Mouse (Mus musculus): ENCODE data around the gene Slc39a2. TPM values are rescaled to one million over a fixed set of nuclear protein-coding genes. Genes with fewer than 3 reads are reported as not detected.
A peak's percentile ranks its signal among the peaks of the same experiment; 100 is the strongest.
"Not testable (repeated sequence)": the region's sequence is repeated elsewhere in the genome, so short reads cannot be mapped to it uniquely, and the experiment has no call there.

Slc39a2 gene
- polyA plus RNA-seq, 2 experiments: 0.15 TPM; not detected in 1

DNA sequence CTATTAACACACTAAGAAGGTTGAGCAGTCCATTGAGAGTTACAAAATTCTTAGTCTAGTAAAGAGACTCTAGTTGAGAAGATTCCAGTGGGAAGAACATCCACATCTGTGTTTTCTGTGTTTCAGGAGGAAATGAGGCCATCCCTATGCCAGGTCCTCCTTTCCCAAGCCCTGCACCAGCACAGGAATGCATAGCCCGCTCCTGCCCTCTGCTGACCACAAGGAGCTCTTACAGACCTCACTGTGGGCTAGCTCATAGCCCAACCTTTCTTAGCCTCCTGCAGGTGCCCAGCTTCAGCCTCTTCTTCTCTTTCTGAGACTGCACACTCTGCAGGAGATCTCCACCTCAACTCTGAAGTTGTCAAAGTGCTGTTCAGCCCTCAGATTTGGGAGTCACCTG lies 29.1 kb upstream of the Slc39a2 start:
- ATAC-seq (ENCODE audit: insufficient read depth); H3K9me3 ChIP-seq (ENCODE audit: control insufficient read depth, low read length); H3K4me3 ChIP-seq (ENCODE audit: insufficient read depth in 1 of 2, low read depth in 2 of 2, low read length in 2 of 2); H3K27me3 ChIP-seq (ENCODE audit: control insufficient read depth, insufficient read depth, low read length); H3K9ac ChIP-seq (replicated peaks); H3K27ac ChIP-seq; H3K4me1 ChIP-seq (replicated peaks; ENCODE audit: control insufficient read depth in 2 of 2, insufficient read depth in 2 of 2, low read length in 1 of 2); H3K36me3 ChIP-seq (replicated peaks; ENCODE audit: control insufficient read depth, insufficient read depth, low read depth); H3K4me2 ChIP-seq (ENCODE audit: low read depth); DNase-seq (ENCODE audit: low read depth in 3 of 3, low spot score in 3 of 3): not testable (repeated sequence)
- TF ChIP-seq CTCF (IDR thresholded peaks at IDR 0.05; ENCODE audit: low read depth): peak; percentile 56
- 0% methylated on average over 1 of the region's 1 CpGs for WGBS (ENCODE audit: insufficient replicate concordance)

DNA sequence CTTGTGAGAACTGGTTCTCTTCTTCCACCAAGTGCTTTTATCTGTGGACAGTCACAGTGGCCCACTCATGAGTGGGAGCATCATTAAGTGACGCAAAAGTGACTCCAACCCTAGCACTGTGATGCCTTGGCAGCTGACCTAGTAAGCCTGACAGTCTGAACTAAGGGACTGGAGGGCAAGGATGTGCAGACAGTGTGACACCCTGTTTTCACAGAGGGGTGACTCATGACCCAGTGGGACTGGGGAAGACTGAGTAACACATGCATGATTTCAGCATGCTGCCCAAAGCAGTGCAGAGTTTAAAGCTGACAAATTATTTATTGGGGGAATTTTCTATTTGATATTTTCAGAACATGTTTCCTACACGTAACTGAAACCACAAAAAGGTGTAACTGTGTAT lies 21.9 kb upstream of the Slc39a2 start:
- H3K4me3 ChIP-seq (ENCODE audit: insufficient read depth in 1 of 2, low read depth in 2 of 2, low read length in 2 of 2): no peak overlapping the region
- ATAC-seq (ENCODE audit: insufficient read depth) (no peak), DNase-seq (ENCODE audit: low read depth in 3 of 3, low spot score in 3 of 3) (no peak)
- TF ChIP-seq EP300 (IDR thresholded peaks at IDR 0.05; ENCODE audit: low read depth): no peak
- TF ChIP-seq CTCF (IDR thresholded peaks at IDR 0.05; ENCODE audit: low read depth): no peak
- H3K9ac ChIP-seq (replicated peaks): no peak overlapping the region
- no peak overlapping the region for H3K27ac ChIP-seq
- no peaks in the 10 kb centered on the region for H3K36me3 ChIP-seq (replicated peaks; ENCODE audit: control insufficient read depth, insufficient read depth, low read depth)
- no peaks in the 10 kb centered on the region for H3K27me3 ChIP-seq (ENCODE audit: control insufficient read depth, insufficient read depth, low read length)
- no peaks in the 10 kb centered on the region for H3K9me3 ChIP-seq (ENCODE audit: control insufficient read depth, low read length)
- H3K4me1 ChIP-seq (replicated peaks; ENCODE audit: control insufficient read depth in 2 of 2, insufficient read depth in 2 of 2, low read length in 1 of 2): no peaks in the 10 kb centered on the region
- WGBS (ENCODE audit: insufficient replicate concordance): 43% methylated on average over 2 of the region's 2 CpGs
- no peak overlapping the region for H3K4me2 ChIP-seq (ENCODE audit: low read depth)

DNA sequence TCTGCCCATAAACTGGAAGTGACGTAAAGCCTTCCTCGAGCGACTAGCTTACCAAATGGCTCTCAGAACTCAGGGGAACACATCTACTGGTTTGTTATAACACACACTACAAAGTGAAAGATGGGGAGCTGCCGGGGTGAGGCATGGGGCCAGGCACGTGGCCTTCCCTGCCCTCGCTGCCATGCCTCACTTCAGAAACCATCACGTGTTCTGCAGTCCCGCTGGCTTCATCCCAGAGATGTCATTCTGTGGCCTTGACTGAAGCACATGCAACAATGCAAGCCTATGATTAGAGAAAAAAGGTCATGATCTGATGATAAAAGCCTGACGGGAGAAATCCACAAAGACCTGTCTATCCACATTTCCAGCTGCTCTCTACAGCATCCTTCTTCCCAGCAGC lies 20.9 kb upstream of the Slc39a2 start:
- DNase-seq (ENCODE audit: low read depth in 3 of 3, low spot score in 3 of 3) (no peak), ATAC-seq (ENCODE audit: insufficient read depth) (no peak)
- H3K4me1 ChIP-seq (replicated peaks; ENCODE audit: control insufficient read depth in 2 of 2, insufficient read depth in 2 of 2, low read length in 1 of 2): no peaks in the 10 kb centered on the region
- 64% methylated on average over 9 of the region's 9 CpGs for WGBS (ENCODE audit: insufficient replicate concordance)
- no peaks in the 10 kb centered on the region for H3K36me3 ChIP-seq (replicated peaks; ENCODE audit: control insufficient read depth, insufficient read depth, low read depth)
- no peak overlapping the region for H3K9ac ChIP-seq (replicated peaks)
- TF ChIP-seq CTCF (IDR thresholded peaks at IDR 0.05; ENCODE audit: low read depth) (no peak), EP300 (IDR thresholded peaks at IDR 0.05; ENCODE audit: low read depth) (no peak)
- no peaks in the 10 kb centered on the region for H3K27me3 ChIP-seq (ENCODE audit: control insufficient read depth, insufficient read depth, low read length)
- no peak overlapping the region for H3K4me2 ChIP-seq (ENCODE audit: low read depth)
- H3K27ac ChIP-seq: no peak overlapping the region
- no peaks in the 10 kb centered on the region for H3K9me3 ChIP-seq (ENCODE audit: control insufficient read depth, low read length)
- H3K4me3 ChIP-seq (ENCODE audit: insufficient read depth in 1 of 2, low read depth in 2 of 2, low read length in 2 of 2): no peak overlapping the region

DNA sequence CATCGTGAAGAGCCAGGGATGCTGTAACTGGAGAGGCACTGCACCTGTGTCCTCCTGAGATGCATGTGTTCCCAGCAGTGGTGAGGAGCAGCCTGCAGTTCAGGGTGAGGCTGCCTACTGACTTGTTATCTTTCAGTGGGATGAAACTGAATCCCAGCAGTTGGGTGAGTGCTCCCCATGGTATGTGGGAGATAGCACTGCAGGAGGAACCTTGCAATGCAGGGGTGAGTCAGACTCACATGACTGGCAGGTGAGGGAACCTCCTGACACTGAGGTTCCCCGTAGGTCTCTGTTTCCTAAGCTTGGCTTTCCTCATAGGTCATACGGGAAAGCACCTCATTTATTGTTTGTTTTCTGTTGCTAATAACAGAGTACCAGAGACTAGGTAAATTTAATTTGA lies 15.2 kb upstream of the Slc39a2 start:
- 50% methylated on average over 3 of the region's 3 CpGs for WGBS (ENCODE audit: insufficient replicate concordance)

DNA sequence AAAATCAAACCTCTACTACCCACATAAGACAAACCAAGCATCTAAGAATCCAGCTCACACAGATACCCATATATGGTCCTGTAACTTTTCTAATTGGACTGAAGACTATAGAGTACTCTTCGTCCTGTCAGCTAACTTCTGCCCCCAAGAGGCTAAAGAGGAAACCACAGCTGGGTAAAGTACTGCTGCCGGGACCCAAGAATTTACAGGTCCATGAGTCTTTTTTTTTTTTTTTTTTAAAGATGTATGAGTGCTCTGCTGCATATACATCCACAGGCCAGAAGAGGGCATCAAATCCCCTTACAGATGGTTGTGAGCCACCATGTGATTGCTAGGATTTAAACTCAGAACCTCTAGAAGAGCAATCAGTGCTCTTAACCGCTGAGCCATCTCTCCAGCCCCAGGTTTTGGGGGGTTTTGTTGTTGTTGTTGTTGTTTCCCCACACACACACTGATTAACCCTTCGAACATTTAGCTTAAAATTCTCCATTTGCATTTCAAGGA lies 9.1 kb upstream of the Slc39a2 start:
- Histone ChIP-seq H3K27ac (no peak overlapping the region), H3K36me3 (replicated peaks; ENCODE audit: control insufficient read depth, insufficient read depth, low read depth) (no peaks in the 10 kb centered on the region), H3K4me3 (ENCODE audit: insufficient read depth in 1 of 2, low read depth in 2 of 2, low read length in 2 of 2) (peak overlapping the region; percentile 79 to 90; a peak in 2 of 4 replicates), H3K4me1 (replicated peaks; ENCODE audit: control insufficient read depth in 2 of 2, insufficient read depth in 2 of 2, low read length in 1 of 2) (peaks cover 6 to 11% of the 10 kb centered on the region in 2 experiments), H3K4me2 (ENCODE audit: low read depth) (peak overlapping the region; percentile 96), H3K27me3 (ENCODE audit: control insufficient read depth, insufficient read depth, low read length) (no peaks in the 10 kb centered on the region), H3K9me3 (ENCODE audit: control insufficient read depth, low read length) (no peaks in the 10 kb centered on the region), H3K9ac (replicated peaks) (no peak overlapping the region)
- DNase-seq (ENCODE audit: low read depth in 3 of 3, low spot score in 3 of 3) (peak; percentile 45 to 65 (median 49)), ATAC-seq (ENCODE audit: insufficient read depth) (no peak)
- 1% methylated on average over 4 of the region's 4 CpGs for WGBS (ENCODE audit: insufficient replicate concordance)
- TF ChIP-seq EP300 (IDR thresholded peaks at IDR 0.05; ENCODE audit: low read depth) (no peak), CTCF (IDR thresholded peaks at IDR 0.05; ENCODE audit: low read depth) (peak; percentile 64)

More for the DNA sequence above, 15.2 kb upstream of the Slc39a2 start:
- Histone ChIP-seq H3K9ac (replicated peaks) (no peak overlapping the region), H3K4me3 (ENCODE audit: insufficient read depth in 1 of 2, low read depth in 2 of 2, low read length in 2 of 2) (no peak overlapping the region), H3K27me3 (ENCODE audit: control insufficient read depth, insufficient read depth, low read length) (no peaks in the 10 kb centered on the region), H3K36me3 (replicated peaks; ENCODE audit: control insufficient read depth, insufficient read depth, low read depth) (no peaks in the 10 kb centered on the region), H3K4me2 (ENCODE audit: low read depth) (no peak overlapping the region), H3K4me1 (replicated peaks; ENCODE audit: control insufficient read depth in 2 of 2, insufficient read depth in 2 of 2, low read length in 1 of 2) (no peaks in the 10 kb centered on the region), H3K9me3 (ENCODE audit: control insufficient read depth, low read length) (no peaks in the 10 kb centered on the region), H3K27ac (no peak overlapping the region)
- TF ChIP-seq CTCF (IDR thresholded peaks at IDR 0.05; ENCODE audit: low read depth): no peak
- no peak for TF ChIP-seq EP300 (IDR thresholded peaks at IDR 0.05; ENCODE audit: low read depth)
- DNase-seq (ENCODE audit: low read depth in 3 of 3, low spot score in 3 of 3) (no peak), ATAC-seq (ENCODE audit: insufficient read depth) (no peak)
